Mouse (Mus musculus) midbrain, embryonic 14.5 days (tissue): ENCODE measurements around the gene Sh3pxd2a. TPM values are rescaled to one million over a fixed set of nuclear protein-coding genes. Genes with fewer than 3 reads are reported as not detected.
A peak's percentile ranks its signal among the peaks of the same experiment; 100 is the strongest.

Experiments used
- ATAC-seq: fragments of 200-750 bp; cut with Nextera tagmentation; 2 replicates; pipeline ENCODE4 v1.8.0; 2017; ENCODE audit warnings: moderate number of reproducible peaks, moderate library complexity; ENCODE audit not compliant: low FRiP score, low TSS enrichment
- DNase-seq: peaks from one replicate; pipeline ENCODE4 v3.0.0-alpha.2; 2015
- H3K27ac ChIP-seq: fragments of 300-500 bp; sonication (generic); replicated peaks from 2 replicates; pipeline ENCODE4 v1.5.1; 2014; ENCODE audit warnings: mild to moderate bottlenecking, low read depth, low read length, moderate library complexity
- H3K27me3 ChIP-seq: fragments of 300-500 bp; sonication (generic); 2 replicates; pipeline ENCODE4 v1.6.1; 2014; ENCODE audit warnings: low read length, control low read depth, mixed read lengths; ENCODE audit not compliant: control insufficient read depth, insufficient read depth
- H3K36me3 ChIP-seq: fragments of 300-500 bp; sonication (generic); 2 replicates; pipeline ENCODE4 v1.6.1; 2014; ENCODE audit warnings: low read length, control low read depth; ENCODE audit not compliant: control insufficient read depth, insufficient read depth
- H3K4me1 ChIP-seq: fragments of 300-500 bp; sonication (generic); 2 replicates; pipeline ENCODE4 v1.6.1; 2014; ENCODE audit warnings: mild to moderate bottlenecking, antibody characterized with exemption, low read length, control low read depth; ENCODE audit not compliant: control insufficient read depth, insufficient read depth
- H3K4me2 ChIP-seq: fragments of 300-500 bp; sonication (generic); 2 replicates; pipeline ENCODE4 v1.6.1; 2014; ENCODE audit warnings: mild to moderate bottlenecking, low read length, moderate library complexity
- H3K4me3 ChIP-seq: fragments of 300-500 bp; sonication (generic); replicated peaks from 2 replicates; pipeline ENCODE4 v1.5.1; 2014; ENCODE audit warnings: low read depth, low read length
- H3K9ac ChIP-seq: fragments of 300-500 bp; sonication (generic); replicated peaks from 2 replicates; pipeline ENCODE4 v1.6.1; 2014; ENCODE audit warnings: mild to moderate bottlenecking, low read length, moderate library complexity
- H3K9me3 ChIP-seq: fragments of 300-500 bp; sonication (generic); 2 replicates; pipeline ENCODE4 v1.6.1; 2016; ENCODE audit warnings: low read length, control low read depth, mixed read lengths; ENCODE audit not compliant: control insufficient read depth
- WGBS: fragments of 180-500 bp; shearing (Covaris S2); extraction: QIAGEN DNeasy Blood & Tissue Kit; methylation state at CpG from one replicate; pipeline ENCODE4 v1.1.7; 2014; 5-methylcytosine and 5-hydroxymethylcytosine counted together
- polyA plus RNA-seq: library from polyadenylated mRNA; unstranded; fragments of >200 nt; fragmentation: Nextera tagmentation; extraction: Ambion mirVana; gene quantifications from 2 replicates; pipeline ENCODE4 v1.2.1, GENCODE M21; 2014

Sh3pxd2a gene
- polyA plus RNA-seq, 1 experiment from 2014 or later, result 2.4 TPM

DNA sequence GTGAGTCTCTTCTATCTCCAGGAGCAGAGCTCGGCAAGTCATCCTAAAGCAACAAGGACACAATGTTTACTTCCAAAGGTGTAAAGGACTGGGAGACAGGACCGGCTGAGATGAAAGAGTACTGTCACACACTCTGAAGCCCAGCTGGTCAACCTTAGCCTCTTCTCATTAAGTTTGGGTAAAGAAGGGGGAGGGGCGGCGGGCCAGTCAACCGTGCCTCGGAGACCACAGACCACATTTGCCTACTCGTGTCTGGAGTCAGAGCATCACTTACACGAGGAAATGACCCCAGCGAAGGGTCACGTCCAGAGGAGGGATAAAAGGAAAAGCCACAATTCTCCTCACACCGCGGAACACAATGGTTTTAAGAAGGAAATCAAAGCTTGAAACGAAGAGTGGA lies 995 bp downstream of the Sh3pxd2a start:
- DNase-seq (peak; percentile 31), ATAC-seq (no peak)
- Histone ChIP-seq H3K27ac (no peak overlapping the region), H3K4me3 (peak overlapping the region; percentile 76), H3K9me3 (no peaks in the 10 kb centered on the region), H3K4me2 (peak overlapping the region; percentile 93), H3K36me3 (no peaks in the 10 kb centered on the region), H3K9ac (peak overlapping the region; percentile 78), H3K27me3 (no peaks in the 10 kb centered on the region), H3K4me1 (peaks cover 16% of the 10 kb centered on the region; the same call in 1 of the 2 replicates)
- under 1% methylated on average over 13 of the region's 13 CpGs for WGBS

DNA sequence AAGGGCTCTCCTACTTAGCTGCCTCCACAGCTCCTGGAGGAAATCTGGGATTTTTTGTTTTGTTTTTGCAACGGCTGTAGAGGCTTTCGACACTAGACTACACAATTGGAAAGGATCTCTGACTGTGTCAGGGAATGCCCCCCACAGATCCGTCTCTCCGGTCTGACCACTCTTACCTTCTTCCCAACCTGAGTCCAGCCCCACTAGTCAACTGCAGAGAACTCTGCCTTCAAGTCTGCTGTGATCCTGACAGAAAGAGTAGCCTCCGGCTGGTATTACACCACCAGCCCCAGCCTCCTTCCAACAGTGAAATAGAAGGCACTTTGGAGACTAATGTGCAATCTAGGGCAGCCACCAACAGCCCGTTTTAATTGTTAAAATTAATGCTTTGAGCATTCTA lies 1.5 kb downstream of the Sh3pxd2a start:
- no peaks in the 10 kb centered on the region for H3K36me3 ChIP-seq
- peak overlapping the region; percentile 76 for H3K4me3 ChIP-seq
- H3K4me1 ChIP-seq, result peaks cover 16% of the 10 kb centered on the region; the same call in 1 of the 2 replicates
- no peak overlapping the region; the same call in 1 of the 2 replicates for H3K9ac ChIP-seq
- H3K27me3 ChIP-seq, result no peaks in the 10 kb centered on the region
- no peak overlapping the region for H3K27ac ChIP-seq
- 18% methylated on average over 6 of the region's 6 CpGs for WGBS
- ATAC-seq (no peak), DNase-seq (no peak)
- peak overlapping the region; percentile 93 for H3K4me2 ChIP-seq
- H3K9me3 ChIP-seq, result no peaks in the 10 kb centered on the region

DNA sequence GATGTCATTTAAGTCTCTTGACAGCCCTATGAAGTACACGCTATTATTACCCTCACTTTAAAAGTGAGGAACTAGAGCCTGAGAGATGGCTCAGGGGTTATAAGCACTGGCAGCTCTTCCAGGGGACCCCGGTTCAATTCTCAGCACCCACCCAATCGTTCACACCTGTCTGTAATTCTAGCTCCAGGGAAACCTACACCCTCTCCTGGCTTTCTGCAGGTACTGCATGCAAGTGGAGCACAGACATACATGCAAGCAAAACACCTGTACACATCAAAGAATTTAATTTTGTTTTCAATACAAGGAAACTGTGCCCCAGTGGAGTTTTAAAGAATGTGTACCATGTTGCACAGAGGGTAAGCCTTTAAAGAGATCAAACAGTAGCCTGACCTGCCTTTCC lies 2.4 kb downstream of the Sh3pxd2a start:
- no peak overlapping the region for H3K27ac ChIP-seq
- no peak overlapping the region for H3K4me3 ChIP-seq
- H3K9ac ChIP-seq, result no peak overlapping the region
- no peak overlapping the region for H3K4me2 ChIP-seq
- no peaks in the 10 kb centered on the region for H3K27me3 ChIP-seq
- DNase-seq, result no peak
- H3K36me3 ChIP-seq, result no peaks in the 10 kb centered on the region
- 98% methylated on average over 3 of the region's 3 CpGs for WGBS
- ATAC-seq, result no peak
- H3K4me1 ChIP-seq, result peaks cover 16% of the 10 kb centered on the region; the same call in 1 of the 2 replicates
- no peaks in the 10 kb centered on the region for H3K9me3 ChIP-seq

GRCm38 (mm10) chr19:47461386-47461785 lies 2.8 kb downstream of the Sh3pxd2a start:
- Histone ChIP-seq H3K9ac (no peak overlapping the region), H3K4me2 (no peak overlapping the region), H3K36me3 (no peaks in the 10 kb centered on the region), H3K27me3 (no peaks in the 10 kb centered on the region), H3K4me3 (no peak overlapping the region), H3K27ac (no peak overlapping the region), H3K9me3 (no peaks in the 10 kb centered on the region), H3K4me1 (peaks cover 16% of the 10 kb centered on the region; the same call in 1 of the 2 replicates)
- no peak for DNase-seq
- 92% methylated on average over 9 of the region's 9 CpGs for WGBS
- no peak for ATAC-seq

GRCm38 (mm10) chr19:47460120-47460960 lies 3.9 kb downstream of the Sh3pxd2a start:
- ATAC-seq (no peak), DNase-seq (peak; percentile 50)
- no peak overlapping the region for H3K4me3 ChIP-seq
- H3K9me3 ChIP-seq, result no peaks in the 10 kb centered on the region
- no peak overlapping the region for H3K27ac ChIP-seq
- WGBS, result 69% methylated on average over 19 of the region's 19 CpGs
- H3K4me2 ChIP-seq, result no peak overlapping the region
- peaks cover 16% of the 10 kb centered on the region; the same call in 1 of the 2 replicates for H3K4me1 ChIP-seq
- H3K36me3 ChIP-seq, result no peaks in the 10 kb centered on the region
- no peaks in the 10 kb centered on the region for H3K27me3 ChIP-seq
- no peak overlapping the region for H3K9ac ChIP-seq

GRCm38 (mm10) chr19:47459214-47459613 lies 5.0 kb downstream of the Sh3pxd2a start:
- no peak for ATAC-seq
- no peak overlapping the region for H3K4me2 ChIP-seq

DNA sequence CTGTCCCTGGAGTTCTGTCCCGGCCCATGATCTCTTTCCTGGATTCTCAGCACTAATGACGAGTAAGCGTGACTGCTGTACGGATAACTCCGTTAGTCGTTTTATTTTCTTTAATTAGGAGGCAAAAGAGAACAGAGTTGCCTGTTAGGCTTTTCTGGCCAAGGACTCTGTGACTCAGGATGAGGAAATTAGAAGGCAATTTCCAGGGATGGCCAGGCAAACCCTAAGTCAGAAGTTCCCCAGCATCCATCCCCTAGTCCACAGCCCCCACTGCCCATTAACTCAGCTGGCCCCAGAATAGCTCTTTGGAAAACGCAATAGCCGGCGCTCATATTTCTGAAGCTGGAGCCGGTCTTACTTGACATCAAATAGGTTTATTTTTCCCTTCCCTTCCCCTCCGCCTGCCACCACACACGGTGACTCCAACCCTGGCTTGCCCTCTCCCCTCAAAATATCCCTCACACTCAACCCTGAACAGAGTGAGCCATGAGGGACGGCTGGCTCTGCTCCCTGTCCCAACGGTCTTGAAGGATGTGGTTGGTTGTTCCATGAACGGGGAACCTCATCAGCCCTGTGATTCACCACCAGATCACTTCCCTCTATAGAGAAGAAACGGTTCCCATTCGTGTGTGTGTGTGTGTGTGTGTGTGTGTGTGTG lies 5.6 kb downstream of the Sh3pxd2a start:
- ATAC-seq, result no peak
- Histone ChIP-seq H3K36me3 (no peaks in the 10 kb centered on the region), H3K4me1 (peaks cover 10% of the 10 kb centered on the region; the same call in 1 of the 2 replicates), H3K4me3 (no peak overlapping the region), H3K9ac (no peak overlapping the region), H3K9me3 (no peaks in the 10 kb centered on the region), H3K27me3 (no peaks in the 10 kb centered on the region), H3K4me2 (no peak overlapping the region), H3K27ac (no peak overlapping the region)
- no peak for DNase-seq
- WGBS, result 74% methylated on average over 17 of the region's 17 CpGs

More at GRCm38 (mm10) chr19:47459214-47459613, 5.0 kb downstream of the Sh3pxd2a start:
- H3K27ac ChIP-seq, result no peak overlapping the region
- WGBS, result 93% methylated on average over 5 of the region's 5 CpGs
- H3K9me3 ChIP-seq, result no peaks in the 10 kb centered on the region
- no peak overlapping the region for H3K9ac ChIP-seq
- no peak overlapping the region for H3K4me3 ChIP-seq
- peaks cover 13% of the 10 kb centered on the region; the same call in 1 of the 2 replicates for H3K4me1 ChIP-seq
- no peaks in the 10 kb centered on the region for H3K27me3 ChIP-seq
- no peaks in the 10 kb centered on the region for H3K36me3 ChIP-seq
- no peak for DNase-seq

- Histone ChIP-seq H3K27ac (no peak overlapping the region), H3K9me3 (no peaks in the 10 kb centered on the region), H3K36me3 (no peaks in the 10 kb centered on the region), H3K27me3 (no peaks in the 10 kb centered on the region), H3K9ac (no peak overlapping the region), H3K4me3 (no peak overlapping the region), H3K4me2 (no peak overlapping the region), H3K4me1 (peaks cover 3% of the 10 kb centered on the region; the same call in 1 of the 2 replicates)
- DNase-seq, result no peak
- 72% methylated on average over 13 of the region's 13 CpGs for WGBS
- ATAC-seq, result no peak
Measured at GRCm38 (mm10) chr19:47457711-47458503, 6.3 kb downstream of the Sh3pxd2a start.
